Mouse (Mus musculus): Measurements from ENCODE around the gene Agmo.

Agmo gene

GRCm38 (mm10) chr12:37426350-37426749, 184.9 kb downstream of the Agmo start:
- in situ Hi-C loops (cut with MboI; ENCODE audit: unreplicated experiment in 2 of 2) = no loop called here

GRCm38 (mm10) chr12:37426750-37427149, 185.3 kb downstream of the Agmo start:
- in situ Hi-C loops (cut with MboI; ENCODE audit: unreplicated experiment in 2 of 2) = no loop called here

- in situ Hi-C loops (cut with MboI; ENCODE audit: unreplicated experiment in 2 of 2) = no loop called here
Observed at GRCm38 (mm10) chr12:37434466-37434865, 193.0 kb downstream of the Agmo start.

- in situ Hi-C loops (cut with MboI; ENCODE audit: unreplicated experiment in 2 of 2) = loop anchor here (10.0 kb wide), 3 partner anchors 168 to 1548 kb away; no protein-coding TSS in a partner anchor
Observed at GRCm38 (mm10) chr12:37442486-37443013, 201.1 kb downstream of the Agmo start.

- in situ Hi-C loops (cut with MboI; ENCODE audit: unreplicated experiment in 2 of 2) = loop anchor here (5.0 to 10.0 kb wide), 4 partner anchors 170 to 1550 kb away; no protein-coding TSS in a partner anchor
Observed at GRCm38 (mm10) chr12:37445255-37445654, 203.8 kb downstream of the Agmo start.

GRCm38 (mm10) chr12:37449597-37449996, 208.2 kb downstream of the Agmo start:
- in situ Hi-C loops (cut with MboI; ENCODE audit: unreplicated experiment in 2 of 2) = loop anchor here (5.0 to 10.0 kb wide), 4 partner anchors 175 to 1555 kb away; no protein-coding TSS in a partner anchor

GRCm38 (mm10) chr12:37450366-37451156, 209.1 kb downstream of the Agmo start:
- in situ Hi-C loops (cut with MboI; ENCODE audit: unreplicated experiment in 2 of 2) = loop anchor here (5.0 to 10.0 kb wide), 2 partner anchors 1236 to 1558 kb away; no protein-coding TSS in a partner anchor

- in situ Hi-C loops (cut with MboI; ENCODE audit: unreplicated experiment in 2 of 2) = no loop called here
Observed at GRCm38 (mm10) chr12:37471631-37472030, 230.2 kb downstream of the Agmo start.

GRCm38 (mm10) chr12:37476849-37477248, 235.4 kb downstream of the Agmo start:
- in situ Hi-C loops (cut with MboI; ENCODE audit: unreplicated experiment in 2 of 2) = no loop called here

- in situ Hi-C loops (cut with MboI; ENCODE audit: unreplicated experiment in 2 of 2) = no loop called here
Observed at GRCm38 (mm10) chr12:37487991-37488390, 246.6 kb downstream of the Agmo start.

GRCm38 (mm10) chr12:37498871-37499270, 257.4 kb downstream of the Agmo start:
- in situ Hi-C loops (cut with MboI; ENCODE audit: unreplicated experiment in 2 of 2) = no loop called here

- in situ Hi-C loops (cut with MboI; ENCODE audit: unreplicated experiment in 2 of 2) = no loop called here
Observed at GRCm38 (mm10) chr12:37507406-37507805, 266.0 kb downstream of the Agmo start.

GRCm38 (mm10) chr12:37507826-37508225, 266.4 kb downstream of the Agmo start:
- in situ Hi-C loops (cut with MboI; ENCODE audit: unreplicated experiment in 2 of 2) = no loop called here

GRCm38 (mm10) chr12:37521772-37522171, 280.3 kb downstream of the Agmo start:
- in situ Hi-C loops (cut with MboI; ENCODE audit: unreplicated experiment in 2 of 2) = no loop called here

GRCm38 (mm10) chr12:37524662-37525061, 283.2 kb downstream of the Agmo start:
- in situ Hi-C loops (cut with MboI; ENCODE audit: unreplicated experiment in 2 of 2) = no loop called here

GRCm38 (mm10) chr12:37540994-37541393, 299.6 kb downstream of the Agmo start:
- in situ Hi-C loops (cut with MboI; ENCODE audit: unreplicated experiment in 2 of 2) = no loop called here

- in situ Hi-C loops (cut with MboI; ENCODE audit: unreplicated experiment in 2 of 2) = no loop called here
Observed at GRCm38 (mm10) chr12:37558284-37558683, 316.8 kb downstream of the Agmo start.

GRCm38 (mm10) chr12:37565882-37566596, 324.6 kb downstream of the Agmo start:
- in situ Hi-C loops (cut with MboI; ENCODE audit: unreplicated experiment in 2 of 2) = no loop called here

- in situ Hi-C loops (cut with MboI; ENCODE audit: unreplicated experiment in 2 of 2) = no loop called here
Observed at GRCm38 (mm10) chr12:37571922-37572321, 330.5 kb downstream of the Agmo start.

- in situ Hi-C loops (cut with MboI; ENCODE audit: unreplicated experiment in 2 of 2) = no loop called here
Observed at GRCm38 (mm10) chr12:37582777-37583176, 341.3 kb downstream of the Agmo start.

GRCm38 (mm10) chr12:37592853-37593252, 351.4 kb downstream of the Agmo start:
- in situ Hi-C loops (cut with MboI; ENCODE audit: unreplicated experiment in 2 of 2) = no loop called here
